In the genomic region with DNA sequence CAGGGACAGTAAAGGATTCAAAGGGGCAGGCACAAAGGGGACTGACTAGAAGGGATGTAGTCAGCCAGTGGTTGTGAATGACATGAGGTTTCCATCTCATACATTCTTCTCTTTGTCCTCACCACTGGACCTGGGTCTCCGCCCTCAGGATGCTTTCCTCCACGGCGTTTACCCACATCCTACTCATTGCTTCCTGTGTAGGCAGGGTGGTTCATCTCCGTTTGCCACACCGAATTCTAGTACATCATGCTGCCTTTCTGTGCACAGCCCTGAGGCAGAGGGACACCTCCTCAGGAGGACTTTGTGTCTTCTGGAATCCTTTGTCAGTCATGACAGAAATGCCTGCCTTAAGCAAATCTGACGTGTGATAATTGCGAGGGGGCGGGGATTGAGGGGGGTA, we compare ENCODE assay signal across 16 mouse cellular contexts.
DNase-seq lines count a peak whose midpoint lies in the region.
"Had no signal": no experiment of that assay in that cellular context is flagged by ENCODE, and none has a peak within 500 bp of the region (broad histone marks: within the 10 kb centered on the region; RNA-seq: fewer than 3 reads in every experiment).

No protein-coding gene starts in this region.

- peak; percentile 10 for DNase-seq in lung, postnatal 25 days (ENCODE audit: low spot score)
- no peak for DNase-seq in lung, postnatal 36 days
- DNase-seq in T-cell, adult 2 months (ENCODE audit: low spot score), result peak; percentile 66
- peak; percentile 50 for DNase-seq in thymus, postnatal 0 days (ENCODE audit: low spot score)
- DNase-seq in thymus, postnatal 4 days, result peak; percentile 47
- no peak for DNase-seq in adrenal gland, postnatal 36 days
- no peak for DNase-seq in urinary bladder, adult 2 months (ENCODE audit: low spot score)
- DNase-seq: cerebellum, adult 2 months; cerebellum, postnatal 14 days; forebrain, postnatal 0 days; gastrocnemius, postnatal 14 days; heart, postnatal 14 days; kidney, postnatal 14 days; layer of hippocampus, adult 9-11 months; lung, embryonic 14.5 days; lung, postnatal 14 days had no signal

Comparison
In these comparisons a context has a peak if more than half of its experiments do, and no peak if none do; other contexts are left out.
1. DNase-seq: peak in lung, postnatal 25 days (single experiment), T-cell, adult 2 months (single experiment), thymus, postnatal 0 days (single experiment) and thymus, postnatal 4 days (single experiment); none in lung, postnatal 36 days (single experiment), adrenal gland, postnatal 36 days (0 of 2) and urinary bladder, adult 2 months (single experiment).